Mouse (Mus musculus) heart, embryonic 14.5 days (tissue): ENCODE results near the gene Dock2. TPM values are rescaled to one million over a fixed set of nuclear protein-coding genes. Genes with fewer than 3 reads are reported as not detected.
A peak's percentile ranks its signal among the peaks of the same experiment; 100 is the strongest.

Experiments used
- ATAC-seq: fragments of 200-750 bp; cut with Nextera tagmentation; 2 replicates; pipeline ENCODE4 v1.8.0; 2017; ENCODE audit warnings: low read depth, moderate TSS enrichment; ENCODE audit not compliant: insufficient number of reproducible peaks, insufficient read depth, low FRiP score
- H3K27ac ChIP-seq, 2 experiments: fragments of 200-500 bp in 1 of 2; fragments of 300-500 bp in 1 of 2; sonication (generic) in 1 of 2; replicated peaks in 1 of 2; 2 replicates each; pipeline ENCODE4 v1.5.1; 2012 to 2014; ENCODE audit warnings: low read depth in 2 of 2, low read length in 2 of 2, control low read depth in 1 of 2, mild to moderate bottlenecking in 1 of 2, mixed read lengths in 1 of 2; ENCODE audit not compliant: control insufficient read depth in 1 of 2, insufficient read depth in 1 of 2
- H3K27me3 ChIP-seq: fragments of 300-500 bp; sonication (generic); 2 replicates; pipeline ENCODE4 v1.6.1; 2014; ENCODE audit warnings: mild to moderate bottlenecking, low read length, control low read depth; ENCODE audit not compliant: control insufficient read depth, insufficient read depth
- H3K36me3 ChIP-seq: fragments of 300-500 bp; sonication (generic); 2 replicates; pipeline ENCODE4 v1.6.1; 2014; ENCODE audit warnings: mild to moderate bottlenecking, control low read depth, low read length, mixed read lengths; ENCODE audit not compliant: control insufficient read depth, insufficient read depth
- H3K4me1 ChIP-seq, 2 experiments: fragments of 200-500 bp in 1 of 2; fragments of 300-500 bp in 1 of 2; sonication (generic) in 1 of 2; 2 replicates each; pipeline ENCODE4 v1.6.1; 2012 to 2014; ENCODE audit warnings: low read length in 2 of 2, control low read depth in 1 of 2, mixed read lengths in 1 of 2; ENCODE audit not compliant: control insufficient read depth in 2 of 2, insufficient read depth in 2 of 2
- H3K4me2 ChIP-seq: fragments of 300-500 bp; sonication (generic); 2 replicates; pipeline ENCODE4 v1.6.1; 2014; ENCODE audit warnings: mild to moderate bottlenecking, low read length
- H3K4me3 ChIP-seq, 2 experiments: fragments of 200-500 bp in 1 of 2; fragments of 300-500 bp in 1 of 2; sonication (generic) in 1 of 2; 2 replicates each; pipeline ENCODE4 v1.5.1; 2012 to 2014; ENCODE audit warnings: low read length in 2 of 2, mild to moderate bottlenecking in 2 of 2, control low read depth in 1 of 2, low read depth in 1 of 2, moderate library complexity in 1 of 2; ENCODE audit not compliant: control insufficient read depth in 1 of 2, insufficient read depth in 1 of 2
- H3K9ac ChIP-seq: fragments of 300-500 bp; sonication (generic); 2 replicates; pipeline ENCODE4 v1.6.1; 2014; ENCODE audit warnings: mild to moderate bottlenecking, low read length
- H3K9me3 ChIP-seq: fragments of 300-500 bp; sonication (generic); 2 replicates; pipeline ENCODE4 v1.6.1; 2016; ENCODE audit warnings: low read length, control low read depth; ENCODE audit not compliant: control insufficient read depth
- WGBS: fragments of 180-500 bp; shearing (Covaris S2); extraction: QIAGEN DNeasy Blood & Tissue Kit; methylation state at CpG from one replicate; pipeline ENCODE4 v1.1.7; 2014; 5-methylcytosine and 5-hydroxymethylcytosine counted together
- polyA plus RNA-seq: library from polyadenylated mRNA; unstranded; fragments of >200 nt; fragmentation: Nextera tagmentation; extraction: Ambion mirVana; gene quantifications from 2 replicates; pipeline ENCODE4 v1.2.1, GENCODE M21; 2014

Gene Dock2
- polyA plus RNA-seq, 1 experiment from 2014 or later = 1.6 TPM

DNA sequence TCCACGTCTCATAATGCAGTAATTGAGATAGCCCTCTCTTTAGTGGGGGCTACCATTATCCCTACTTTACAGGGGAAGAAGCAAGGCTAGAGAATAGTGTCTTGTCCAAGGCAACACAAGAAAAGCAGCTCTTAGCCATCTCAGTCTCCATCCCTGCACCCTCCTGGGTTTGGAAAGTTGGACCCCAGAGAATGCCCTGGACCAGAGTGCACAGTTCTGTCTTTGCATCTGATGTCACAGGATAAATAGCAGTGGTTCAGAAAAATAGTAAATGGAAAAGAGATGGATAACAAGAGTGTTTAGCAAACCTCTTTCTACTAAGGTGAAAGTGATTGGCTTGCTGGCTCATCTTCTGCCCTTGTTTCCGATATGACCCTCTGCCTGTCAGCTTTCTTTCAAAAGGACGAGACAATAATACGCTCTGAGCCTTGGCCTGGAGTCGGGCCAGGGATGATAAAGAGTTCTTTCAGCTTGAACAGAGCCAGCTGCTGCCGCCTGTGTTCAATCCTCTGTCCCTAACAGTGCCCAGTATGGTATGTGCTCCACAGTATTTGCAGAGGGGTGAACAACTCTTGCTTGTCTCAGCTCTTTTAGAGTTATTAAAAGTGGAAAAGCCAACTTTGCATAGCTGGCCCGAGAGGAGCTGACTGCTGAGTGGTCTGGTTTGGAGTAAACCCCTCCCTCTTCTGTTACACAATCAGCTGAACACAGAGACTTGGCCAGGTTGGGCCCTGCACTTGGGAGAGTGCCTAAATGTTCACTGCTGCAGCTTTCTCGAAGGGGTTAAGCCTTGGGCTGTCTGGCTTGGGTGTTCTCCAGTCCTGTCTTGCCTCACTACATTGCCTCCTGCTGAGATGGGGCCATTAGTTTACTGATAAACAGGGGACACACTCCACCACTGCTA is 602.2 kb downstream of the Dock2 start:
- no peaks in the 10 kb centered on the region for H3K9me3 ChIP-seq
- H3K4me3 ChIP-seq = no peak overlapping the region
- WGBS = 17% methylated on average over 8 of the region's 8 CpGs
- ATAC-seq = peak; percentile 37; the same call in 1 of the 2 replicates
- H3K27me3 ChIP-seq = no peaks in the 10 kb centered on the region
- no peak overlapping the region for H3K9ac ChIP-seq
- H3K4me2 ChIP-seq = 0 out of 2 replicates have a peak overlapping the region, but pooled peaks have one; percentile 19
- no peaks in the 10 kb centered on the region for H3K36me3 ChIP-seq
- H3K27ac ChIP-seq = peak overlapping the region in 1 of 2 experiments; percentile 19; a peak in 2 of 4 replicates
- H3K4me1 ChIP-seq = peaks cover 4 to 12% of the 10 kb centered on the region in 2 experiments; a peak in 3 of 4 replicates

DNA sequence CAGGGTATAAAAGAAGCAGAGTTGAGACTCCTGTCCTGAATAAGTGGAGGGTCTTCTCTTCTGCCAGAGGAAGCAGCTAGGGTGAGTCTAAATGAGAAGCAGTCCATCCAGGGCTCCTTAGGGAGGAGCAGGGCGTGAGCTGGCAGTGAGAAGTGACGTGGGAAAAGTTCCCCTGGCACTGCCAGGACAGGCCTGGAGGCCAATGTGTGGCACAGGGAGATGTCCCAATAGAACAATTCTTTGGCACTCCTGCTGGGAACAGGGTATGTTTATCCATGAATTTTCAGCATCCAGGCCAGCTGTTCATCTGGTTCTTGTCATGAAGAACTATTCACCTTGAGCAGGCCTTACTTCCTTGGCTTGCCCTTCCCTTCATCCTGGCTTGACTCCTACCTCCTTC is 604.9 kb downstream of the Dock2 start:
- H3K9me3 ChIP-seq = no peaks in the 10 kb centered on the region
- ATAC-seq = no peak

More for the DNA sequence above, 604.9 kb downstream of the Dock2 start:
- Histone ChIP-seq H3K4me3 (no peak overlapping the region), H3K36me3 (no peaks in the 10 kb centered on the region), H3K4me1 (peaks cover 8 to 15% of the 10 kb centered on the region in 2 experiments), H3K9ac (no peak overlapping the region), H3K27ac (no peak overlapping the region), H3K27me3 (no peaks in the 10 kb centered on the region), H3K4me2 (no peak overlapping the region)
- WGBS = 67% methylated on average over 2 of the region's 2 CpGs

Other genes starting within 250 kb of the Dock2 start
- 13.1 and 14.8 TPM in 2 replicates for gene Spdl1, start 49.7 kb upstream of the Dock2 start, polyA plus RNA-seq